Mouse (Mus musculus) embryonic fibroblast, embryonic 13.5 days (primary cell): ENCODE results near the gene Car12.

Experiments
- CTCF ChIP-seq: IDR thresholded peaks from 2 replicates; pipeline ENCODE4 v1.5.1; 2011; ENCODE audit warnings: mild to moderate bottlenecking, control low read depth, low read length, moderate library complexity, borderline replicate concordance; ENCODE audit not compliant: insufficient read depth
- POLR2A ChIP-seq: IDR thresholded peaks from 2 replicates; pipeline ENCODE4 v1.6.1; 2011; ENCODE audit warnings: low read depth, mild to moderate bottlenecking, control low read depth, low read length, moderate library complexity

- no peak for TF ChIP-seq CTCF
- no peak for TF ChIP-seq POLR2A
Measured at GRCm38 (mm10) chr9:66691683-66692305, 21.7 kb upstream of the Car12 start.
